Mouse (Mus musculus): ENCODE data around the gene Astl.

DNA sequence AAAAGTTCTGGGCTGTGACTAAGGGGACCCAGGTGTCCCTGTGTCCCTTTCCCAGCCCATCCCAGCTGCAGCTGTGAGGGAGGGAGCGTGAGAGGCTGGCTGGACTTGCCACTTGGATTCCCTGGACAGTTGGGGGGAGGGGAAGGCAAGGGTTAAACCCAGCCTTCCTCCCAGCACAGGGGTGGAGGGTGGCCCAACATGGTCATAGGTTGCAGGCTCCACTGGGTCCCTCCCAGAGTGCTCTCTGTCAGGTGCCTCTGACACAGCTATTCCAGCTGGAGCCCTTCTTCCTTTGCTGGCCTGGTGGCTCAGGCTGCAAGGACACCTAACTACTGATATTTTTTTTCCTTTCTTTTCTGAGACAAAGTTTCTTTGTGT is 33.0 kb downstream of the Astl start:
- no peak for TF ChIP-seq CTCF (IDR thresholded peaks at IDR 0.05)
- TF ChIP-seq EP300 (IDR thresholded peaks at IDR 0.05): no peak
